Mouse (Mus musculus): ENCODE measurements at regions not wholly inside any gene's neighbourhood (a gene's known extent, or its start where the extent isn't known, plus 50 kb on each side); places are given as distances from the start of the nearest gene placed in this dataset.

- no peak for DNase-seq (ENCODE audit: extremely low spot score in 1 of 2, low spot score in 1 of 2)
These were observed 671.2 kb upstream of the Stxbp6 start for GRCm38 (mm10) chr12:45745697-45746096.

- DNase-seq (ENCODE audit: extremely low spot score in 1 of 2, low spot score in 1 of 2), result no peak
These were observed 670.1 kb upstream of the Stxbp6 start for GRCm38 (mm10) chr12:45744619-45745018.

GRCm38 (mm10) chr12:45733661-45734060 lies 659.2 kb upstream of the Stxbp6 start:
- DNase-seq (ENCODE audit: extremely low spot score in 1 of 2, low spot score in 1 of 2), result no peak

GRCm38 (mm10) chr12:45724565-45725370 lies 650.3 kb upstream of the Stxbp6 start:
- DNase-seq (ENCODE audit: extremely low spot score in 1 of 2, low spot score in 1 of 2), result no peak

GRCm38 (mm10) chr12:45711351-45711750 lies 636.8 kb upstream of the Stxbp6 start:
- no peak for DNase-seq (ENCODE audit: extremely low spot score in 1 of 2, low spot score in 1 of 2)

- DNase-seq (ENCODE audit: extremely low spot score in 1 of 2, low spot score in 1 of 2), result no peak
These were observed 636.3 kb upstream of the Stxbp6 start for GRCm38 (mm10) chr12:45710766-45711165.

- no peak for DNase-seq (ENCODE audit: extremely low spot score in 1 of 2, low spot score in 1 of 2)
These were observed 614.8 kb upstream of the Stxbp6 start for GRCm38 (mm10) chr12:45689291-45689690.

- no peak for DNase-seq (ENCODE audit: extremely low spot score in 1 of 2, low spot score in 1 of 2)
These were observed 612.3 kb upstream of the Stxbp6 start for GRCm38 (mm10) chr12:45686765-45687164.

GRCm38 (mm10) chr12:45672361-45672760 lies 597.9 kb upstream of the Stxbp6 start:
- DNase-seq (ENCODE audit: extremely low spot score in 1 of 2, low spot score in 1 of 2), result no peak

- peak in 1 of 2 experiments; percentile 3 for DNase-seq (ENCODE audit: extremely low spot score in 1 of 2, low spot score in 1 of 2)
These were observed 597.0 kb upstream of the Stxbp6 start for GRCm38 (mm10) chr12:45671554-45671948.

GRCm38 (mm10) chr12:45670874-45671553 lies 596.5 kb upstream of the Stxbp6 start:
- DNase-seq (ENCODE audit: extremely low spot score in 1 of 2, low spot score in 1 of 2), result no peak

- no peak for DNase-seq (ENCODE audit: extremely low spot score in 1 of 2, low spot score in 1 of 2)
These were observed 595.9 kb upstream of the Stxbp6 start for GRCm38 (mm10) chr12:45670246-45670873.

GRCm38 (mm10) chr12:45659612-45660011 lies 585.1 kb upstream of the Stxbp6 start:
- no peak for DNase-seq (ENCODE audit: extremely low spot score in 1 of 2, low spot score in 1 of 2)

- DNase-seq (ENCODE audit: extremely low spot score in 1 of 2, low spot score in 1 of 2), result no peak
These were observed 582.1 kb upstream of the Stxbp6 start for GRCm38 (mm10) chr12:45656574-45656973.

- no peak for DNase-seq (ENCODE audit: extremely low spot score in 1 of 2, low spot score in 1 of 2)
These were observed 574.1 kb upstream of the Stxbp6 start for GRCm38 (mm10) chr12:45648654-45649053.

- peak in 1 of 2 experiments; percentile 15 for DNase-seq (ENCODE audit: extremely low spot score in 1 of 2, low spot score in 1 of 2)
These were observed 569.7 kb upstream of the Stxbp6 start for GRCm38 (mm10) chr12:45644180-45644579.

- no peak for DNase-seq (ENCODE audit: extremely low spot score in 1 of 2, low spot score in 1 of 2)
These were observed 548.3 kb upstream of the Stxbp6 start for GRCm38 (mm10) chr12:45622830-45623229.

GRCm38 (mm10) chr12:45620056-45620455 lies 545.5 kb upstream of the Stxbp6 start:
- no peak for DNase-seq (ENCODE audit: extremely low spot score in 1 of 2, low spot score in 1 of 2)

GRCm38 (mm10) chr12:45614509-45615150 lies 540.1 kb upstream of the Stxbp6 start:
- no peak for DNase-seq (ENCODE audit: extremely low spot score in 1 of 2, low spot score in 1 of 2)

GRCm38 (mm10) chr12:45614074-45614473 lies 539.6 kb upstream of the Stxbp6 start:
- no peak for DNase-seq (ENCODE audit: extremely low spot score in 1 of 2, low spot score in 1 of 2)

GRCm38 (mm10) chr12:45599443-45599842 lies 524.9 kb upstream of the Stxbp6 start:
- DNase-seq (ENCODE audit: extremely low spot score in 1 of 2, low spot score in 1 of 2), result no peak

Measured in frontal cortex, adult 2 months (tissue).